Mouse (Mus musculus) intestine, embryonic 15.5 days (tissue): ENCODE measurements around the gene Foxk1. TPM values are rescaled to one million over a fixed set of nuclear protein-coding genes. Genes with fewer than 3 reads are reported as not detected.

ENCODE experiments used
- ATAC-seq: fragments of 200-750 bp; cut with Nextera tagmentation; 2 replicates; pipeline ENCODE4 v1.8.0; 2017; ENCODE audit warnings: moderate TSS enrichment, moderate library complexity
- H3K27ac ChIP-seq: fragments of 300-500 bp; sonication (generic); 2 replicates; pipeline ENCODE4 v1.5.1; 2015; ENCODE audit warnings: mild to moderate bottlenecking, inconsistent platforms
- H3K27me3 ChIP-seq: fragments of 300-500 bp; sonication (generic); replicated peaks from 2 replicates; pipeline ENCODE4 v1.6.1; 2015; ENCODE audit warnings: inconsistent platforms
- H3K36me3 ChIP-seq: fragments of 300-500 bp; sonication (generic); 2 replicates; pipeline ENCODE4 v1.6.1; 2015; ENCODE audit warnings: inconsistent platforms
- H3K4me1 ChIP-seq: fragments of 300-500 bp; sonication (generic); replicated peaks from 2 replicates; pipeline ENCODE4 v1.6.1; 2015; ENCODE audit warnings: inconsistent platforms
- H3K4me2 ChIP-seq: fragments of 300-500 bp; sonication (generic); replicated peaks from 2 replicates; pipeline ENCODE4 v1.6.1; 2015; ENCODE audit warnings: mild to moderate bottlenecking, inconsistent platforms
- H3K4me3 ChIP-seq: fragments of 300-500 bp; sonication (generic); replicated peaks from 2 replicates; pipeline ENCODE4 v1.5.1; 2015; ENCODE audit warnings: inconsistent platforms
- H3K9ac ChIP-seq: fragments of 300-500 bp; sonication (generic); 2 replicates; pipeline ENCODE4 v1.6.1; 2015; ENCODE audit warnings: inconsistent platforms
- H3K9me3 ChIP-seq: fragments of 300-500 bp; sonication (generic); 2 replicates; pipeline ENCODE4 v1.6.1; 2016; ENCODE audit warnings: inconsistent platforms
- WGBS: fragments of 180-500 bp; shearing (Covaris S2); methylation state at CpG from one replicate; pipeline ENCODE4 v1.1.7; 2015; 5-methylcytosine and 5-hydroxymethylcytosine counted together
- polyA plus RNA-seq: library from polyadenylated mRNA; unstranded; fragments of >200 nt; fragmentation: Nextera tagmentation; extraction: Ambion mirVana; gene quantifications from 2 replicates; pipeline ENCODE4 v1.2.1, GENCODE M21; 2015

Foxk1 gene
- polyA plus RNA-seq, 1 experiment from 2014 or later = 5.3 TPM

- ATAC-seq = no peak
- Histone ChIP-seq H3K4me2 (peak overlapping the region; percentile 67; the same call in 1 of the 2 replicates), H3K27me3 (no peaks in the 10 kb centered on the region), H3K4me3 (no peak overlapping the region), H3K4me1 (peaks cover 57% of the 10 kb centered on the region), H3K27ac (peak overlapping the region; percentile 94; the same call in 1 of the 2 replicates), H3K9me3 (no peaks in the 10 kb centered on the region), H3K9ac (no peak overlapping the region), H3K36me3 (no peaks in the 10 kb centered on the region)
- WGBS = 81% methylated on average over 7 of the region's 7 CpGs
These were observed 40.7 kb downstream of the Foxk1 start for GRCm38 (mm10) chr5:142442045-142442440.

DNA sequence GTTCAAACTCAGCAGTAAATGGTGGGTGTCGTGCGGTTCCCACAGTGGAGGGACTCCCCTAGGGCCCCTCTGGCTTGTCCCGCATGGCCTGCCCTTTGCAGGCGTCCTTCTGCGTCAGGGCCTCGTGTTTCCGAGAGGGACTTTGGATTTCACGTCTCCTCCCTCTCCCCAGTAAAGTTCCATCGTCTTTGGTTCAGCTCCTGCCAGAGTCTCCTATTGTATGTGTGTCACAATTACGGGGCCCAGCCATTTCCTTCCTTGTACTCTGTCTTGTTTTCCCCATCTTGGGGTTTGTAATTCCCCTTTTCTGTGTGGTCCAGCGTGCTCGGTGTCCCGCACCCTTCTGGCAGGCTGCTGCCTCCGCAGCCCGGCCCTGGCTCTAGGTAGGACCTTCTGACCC lies 42.2 kb downstream of the Foxk1 start:
- H3K4me1 ChIP-seq = peaks cover 61% of the 10 kb centered on the region
- 75% methylated on average over 15 of the region's 15 CpGs for WGBS

DNA sequence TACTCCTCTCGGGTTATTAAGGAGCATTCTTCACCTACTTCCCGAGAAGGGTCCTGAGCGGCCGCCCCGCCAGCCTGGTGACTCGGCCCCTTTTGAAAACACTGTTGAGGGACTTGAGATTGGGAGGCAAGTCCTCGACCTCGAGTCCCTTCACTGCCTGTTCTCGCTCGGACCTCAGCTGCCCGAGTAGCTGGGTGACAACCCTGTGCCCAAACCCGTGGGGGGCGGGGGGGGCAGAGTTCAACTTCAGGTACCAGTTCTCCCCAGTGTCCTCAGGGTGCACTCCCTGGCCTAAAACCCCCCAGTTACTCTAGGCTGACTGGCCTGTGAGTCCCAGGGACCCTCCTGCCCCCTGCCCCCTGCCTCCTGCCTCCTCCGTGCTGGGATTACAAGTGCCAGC lies 42.7 kb downstream of the Foxk1 start:
- Histone ChIP-seq H3K4me2 (no peak overlapping the region), H3K36me3 (no peaks in the 10 kb centered on the region), H3K4me3 (no peak overlapping the region), H3K27me3 (no peaks in the 10 kb centered on the region), H3K9me3 (no peaks in the 10 kb centered on the region), H3K9ac (no peak overlapping the region), H3K4me1 (peaks cover 61% of the 10 kb centered on the region), H3K27ac (0 out of 2 replicates have a peak overlapping the region, but pooled peaks have one; percentile 7)
- 70% methylated on average over 14 of the region's 14 CpGs for whole genome bisulfite sequencing
- no peak for ATAC-seq

More for the DNA sequence above, 42.2 kb downstream of the Foxk1 start:
- no peak overlapping the region for H3K4me3 ChIP-seq
- no peak overlapping the region for H3K27ac ChIP-seq
- H3K9me3 ChIP-seq = no peaks in the 10 kb centered on the region
- no peak for ATAC-seq
- H3K27me3 ChIP-seq = no peaks in the 10 kb centered on the region
- no peak overlapping the region for H3K4me2 ChIP-seq
- H3K9ac ChIP-seq = no peak overlapping the region
- no peaks in the 10 kb centered on the region for H3K36me3 ChIP-seq

- H3K27ac ChIP-seq = peak overlapping the region; percentile 44; the same call in 1 of the 2 replicates
- peak; percentile 37 for ATAC-seq
- no peaks in the 10 kb centered on the region for H3K9me3 ChIP-seq
- peaks cover 53% of the 10 kb centered on the region for H3K4me1 ChIP-seq
- H3K4me2 ChIP-seq = no peak overlapping the region
- H3K27me3 ChIP-seq = no peaks in the 10 kb centered on the region
- peaks cover 2% of the 10 kb centered on the region; the same call in 1 of the 2 replicates for H3K36me3 ChIP-seq
- 58% methylated on average over 11 of the region's 11 CpGs for WGBS
- no peak overlapping the region for H3K4me3 ChIP-seq
- H3K9ac ChIP-seq = no peak overlapping the region
These were observed 43.7 kb downstream of the Foxk1 start for GRCm38 (mm10) chr5:142444791-142445531.

GRCm38 (mm10) chr5:142445709-142446108 lies 44.4 kb downstream of the Foxk1 start:
- Histone ChIP-seq H3K4me2 (no peak overlapping the region), H3K36me3 (peaks cover 10% of the 10 kb centered on the region), H3K27me3 (no peaks in the 10 kb centered on the region), H3K27ac (no peak overlapping the region), H3K4me1 (peaks cover 50% of the 10 kb centered on the region), H3K4me3 (no peak overlapping the region), H3K9ac (no peak overlapping the region), H3K9me3 (no peaks in the 10 kb centered on the region)
- WGBS = 55% methylated on average over 8 of the region's 8 CpGs
- ATAC-seq = no peak

DNA sequence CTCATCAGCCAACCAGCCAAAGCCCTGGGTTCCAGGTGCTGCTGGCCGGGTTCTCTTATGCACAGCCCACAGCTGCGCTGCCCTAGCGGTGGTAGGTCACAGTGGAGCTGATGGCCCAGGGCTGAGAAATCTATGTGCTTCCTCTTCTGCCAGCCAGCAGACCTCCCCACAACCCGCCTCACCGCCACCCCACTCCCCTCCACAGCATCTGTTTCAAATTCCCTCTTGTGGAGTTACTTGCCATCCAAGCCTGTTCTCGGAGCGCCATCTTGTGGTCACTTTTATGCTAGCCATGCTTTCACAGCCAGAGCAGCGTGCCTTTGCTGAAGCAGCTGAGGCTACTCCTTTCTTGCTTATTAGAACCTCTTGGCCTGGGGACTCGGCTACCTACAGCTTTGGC lies 46.8 kb downstream of the Foxk1 start:
- Histone ChIP-seq H3K9ac (no peak overlapping the region), H3K4me3 (no peak overlapping the region), H3K27me3 (no peaks in the 10 kb centered on the region), H3K9me3 (no peaks in the 10 kb centered on the region), H3K27ac (no peak overlapping the region), H3K36me3 (peaks cover 20% of the 10 kb centered on the region), H3K4me1 (peaks cover 30% of the 10 kb centered on the region), H3K4me2 (no peak overlapping the region)
- 4% methylated on average over 9 of the region's 9 CpGs for WGBS
- ATAC-seq = peak; percentile 29

DNA sequence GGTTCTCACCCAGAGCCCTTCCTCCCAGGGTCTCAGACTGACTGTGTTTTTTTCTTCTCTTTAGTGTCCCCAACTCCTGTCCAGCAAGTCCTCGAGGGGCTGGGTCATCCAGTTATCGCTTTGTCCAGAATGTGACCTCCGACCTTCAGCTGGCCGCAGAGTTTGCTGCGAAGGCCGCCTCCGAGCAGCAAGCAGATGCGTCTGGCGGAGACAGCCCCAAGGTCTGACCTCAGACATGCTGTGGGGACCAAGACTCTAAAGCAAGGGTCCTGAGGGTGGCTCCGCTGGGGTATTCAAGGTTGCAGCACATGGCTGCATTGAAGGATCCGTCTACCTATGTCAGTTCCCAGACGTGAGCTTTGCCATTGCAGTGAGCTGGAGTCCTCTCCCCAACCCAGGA lies 47.3 kb downstream of the Foxk1 start:
- H3K4me1 ChIP-seq = peaks cover 24% of the 10 kb centered on the region
- WGBS = 61% methylated on average over 12 of the region's 12 CpGs
- no peak overlapping the region for H3K4me2 ChIP-seq
- H3K4me3 ChIP-seq = no peak overlapping the region
- H3K27me3 ChIP-seq = no peaks in the 10 kb centered on the region
- H3K27ac ChIP-seq = no peak overlapping the region
- H3K36me3 ChIP-seq = peaks cover 21% of the 10 kb centered on the region
- H3K9me3 ChIP-seq = no peaks in the 10 kb centered on the region
- ATAC-seq = no peak
- no peak overlapping the region for H3K9ac ChIP-seq

- 94% methylated on average over 9 of the region's 9 CpGs for WGBS
- no peak overlapping the region for H3K4me3 ChIP-seq
- no peaks in the 10 kb centered on the region for H3K9me3 ChIP-seq
- H3K27me3 ChIP-seq = no peaks in the 10 kb centered on the region
- H3K36me3 ChIP-seq = peaks cover 39% of the 10 kb centered on the region
- peaks cover 4% of the 10 kb centered on the region for H3K4me1 ChIP-seq
- no peak overlapping the region for H3K9ac ChIP-seq
- H3K4me2 ChIP-seq = no peak overlapping the region
- H3K27ac ChIP-seq = no peak overlapping the region
- ATAC-seq = no peak
These were observed 49.5 kb downstream of the Foxk1 start for GRCm38 (mm10) chr5:142450846-142451245.

DNA sequence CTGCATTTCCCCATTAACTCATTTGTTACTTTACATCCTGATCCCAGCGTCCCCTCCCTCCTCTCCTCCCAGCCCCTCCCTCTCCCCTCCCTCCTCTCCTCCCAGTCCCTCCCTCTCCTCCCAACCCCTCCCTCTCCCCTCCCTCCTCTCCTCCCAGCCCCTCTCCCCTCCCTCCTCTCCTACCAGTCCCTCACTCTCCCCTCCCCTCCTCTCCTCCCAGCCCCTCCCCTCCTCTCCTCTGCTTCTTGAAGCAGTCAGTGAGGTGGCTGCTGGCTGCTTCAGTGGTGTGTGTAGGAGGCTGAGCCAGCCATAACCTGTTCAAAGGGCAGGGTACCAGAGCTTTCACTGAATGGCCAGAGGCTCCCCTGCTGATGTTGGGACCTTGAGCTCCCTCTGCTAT lies 50.5 kb downstream of the Foxk1 start:
- Histone ChIP-seq H3K4me2 (no peak overlapping the region), H3K4me1 (peaks cover 4% of the 10 kb centered on the region), H3K9me3 (no peaks in the 10 kb centered on the region), H3K27ac (no peak overlapping the region), H3K36me3 (peaks cover 43% of the 10 kb centered on the region), H3K27me3 (no peaks in the 10 kb centered on the region), H3K9ac (no peak overlapping the region), H3K4me3 (no peak overlapping the region)
- ATAC-seq = peak; percentile 26; the same call in 1 of the 2 replicates
- WGBS = 7% methylated on average over 1 of the region's 1 CpGs

- Histone ChIP-seq H3K4me3 (no peak overlapping the region), H3K9ac (no peak overlapping the region), H3K9me3 (no peaks in the 10 kb centered on the region), H3K27me3 (no peaks in the 10 kb centered on the region), H3K4me2 (no peak overlapping the region), H3K27ac (no peak overlapping the region), H3K4me1 (no peaks in the 10 kb centered on the region), H3K36me3 (peaks cover 47% of the 10 kb centered on the region)
- 94% methylated on average over 13 of the region's 13 CpGs for WGBS
- no peak for ATAC-seq
These were observed 52.4 kb downstream of the Foxk1 start for GRCm38 (mm10) chr5:142453742-142454141.

- WGBS = 60% methylated on average over 15 of the region's 15 CpGs
- Histone ChIP-seq H3K9ac (no peak overlapping the region), H3K36me3 (peaks cover 30% of the 10 kb centered on the region)
These were observed 55.0 kb downstream of the Foxk1 start for GRCm38 (mm10) chr5:142456318-142456717.

GRCm38 (mm10) chr5:142457345-142457744 lies 56.0 kb downstream of the Foxk1 start:
- Histone ChIP-seq H3K36me3 (peaks cover 29% of the 10 kb centered on the region), H3K27me3 (no peaks in the 10 kb centered on the region), H3K4me3 (no peak overlapping the region), H3K9ac (no peak overlapping the region), H3K27ac (peak overlapping the region; percentile 72), H3K4me1 (0 out of 2 replicates have a peak, but pooled peaks cover 2% of the 10 kb centered on the region), H3K9me3 (no peaks in the 10 kb centered on the region), H3K4me2 (no peak overlapping the region)
- ATAC-seq = no peak
- 40% methylated on average over 10 of the region's 10 CpGs for WGBS

More at GRCm38 (mm10) chr5:142456318-142456717, 55.0 kb downstream of the Foxk1 start:
- Histone ChIP-seq H3K4me2 (no peak overlapping the region), H3K9me3 (no peaks in the 10 kb centered on the region), H3K27me3 (no peaks in the 10 kb centered on the region), H3K4me3 (no peak overlapping the region), H3K4me1 (0 out of 2 replicates have a peak, but pooled peaks cover 2% of the 10 kb centered on the region), H3K27ac (no peak overlapping the region)
- no peak for ATAC-seq
